Mouse (Mus musculus) thymus, adult 2 months (tissue): ENCODE measurements around the gene Cd5.

ENCODE experiments used
- CTCF ChIP-seq: fragments of 200-500 bp; IDR thresholded peaks from 2 replicates; pipeline ENCODE4 v1.5.1; 2012; ENCODE audit warnings: mild to moderate bottlenecking, control low read depth, low read length, moderate library complexity, borderline replicate concordance; ENCODE audit not compliant: control insufficient read depth, poor library complexity, insufficient read depth; ENCODE audit errors: extremely low read depth
- POLR2A ChIP-seq: fragments of 200-500 bp; IDR thresholded peaks from 2 replicates; pipeline ENCODE4 v1.6.1; 2012; ENCODE audit warnings: mild to moderate bottlenecking, low read length, control low read depth, moderate library complexity; ENCODE audit not compliant: control insufficient read depth, poor library complexity, insufficient read depth; ENCODE audit errors: extremely low read depth

- TF ChIP-seq CTCF (no peak), POLR2A (peak; percentile 22; the same call in 1 of the 2 replicates)
These were observed 48.6 kb upstream of the Cd5 start for GRCm38 (mm10) chr19:10787406-10787805.
